Mouse (Mus musculus) limb, embryonic 10.5 days (tissue): ENCODE results near the gene Dnajc4. TPM values are rescaled to one million over a fixed set of nuclear protein-coding genes. Genes with fewer than 3 reads are reported as not detected.
A peak's percentile ranks its signal among the peaks of the same experiment; 100 is the strongest.
"Not testable (repeated sequence)": the region's sequence is repeated elsewhere in the genome, so short reads cannot be mapped to it uniquely, and the experiment has no call there.

Experiments
- DNase-seq: peaks from one replicate; pipeline ENCODE4 v3.0.0-alpha.2; 2017; ENCODE audit warnings: low spot score
- H3K27ac ChIP-seq: fragments of 300-500 bp; sonication (generic); 2 replicates; pipeline ENCODE4 v1.5.1; 2016; ENCODE audit warnings: mild to moderate bottlenecking
- H3K27me3 ChIP-seq: fragments of 300-500 bp; sonication (generic); 2 replicates; pipeline ENCODE4 v1.6.1; 2016; ENCODE audit warnings: low read depth, mild to moderate bottlenecking; ENCODE audit not compliant: poor library complexity, severe bottlenecking
- H3K36me3 ChIP-seq: fragments of 300-500 bp; sonication (generic); 2 replicates; pipeline ENCODE4 v1.6.1; 2016; ENCODE audit warnings: mild to moderate bottlenecking, moderate library complexity
- H3K4me1 ChIP-seq: fragments of 300-500 bp; sonication (generic); 2 replicates; pipeline ENCODE4 v1.6.1; 2016
- H3K4me3 ChIP-seq: fragments of 300-500 bp; sonication (generic); 2 replicates; pipeline ENCODE4 v1.5.1; 2016; ENCODE audit warnings: mild to moderate bottlenecking, moderate library complexity
- H3K9me3 ChIP-seq: fragments of 300-500 bp; sonication (generic); replicated peaks from 2 replicates; pipeline ENCODE4 v1.6.1; 2016; ENCODE audit warnings: mild to moderate bottlenecking
- WGBS: fragments of 180-500 bp; shearing (Covaris S2); methylation state at CpG from one replicate; pipeline ENCODE4 v1.1.7; 2016; 5-methylcytosine and 5-hydroxymethylcytosine counted together
- polyA plus RNA-seq: library from polyadenylated mRNA; unstranded; fragments of >200 nt; fragmentation: Nextera tagmentation; extraction: Ambion mirVana; gene quantifications from 2 replicates; pipeline ENCODE4 v1.2.1, GENCODE M21; 2016

Dnajc4 gene
- polyA plus RNA-seq, 1 experiment from 2014 or later = 19.4 TPM

DNA sequence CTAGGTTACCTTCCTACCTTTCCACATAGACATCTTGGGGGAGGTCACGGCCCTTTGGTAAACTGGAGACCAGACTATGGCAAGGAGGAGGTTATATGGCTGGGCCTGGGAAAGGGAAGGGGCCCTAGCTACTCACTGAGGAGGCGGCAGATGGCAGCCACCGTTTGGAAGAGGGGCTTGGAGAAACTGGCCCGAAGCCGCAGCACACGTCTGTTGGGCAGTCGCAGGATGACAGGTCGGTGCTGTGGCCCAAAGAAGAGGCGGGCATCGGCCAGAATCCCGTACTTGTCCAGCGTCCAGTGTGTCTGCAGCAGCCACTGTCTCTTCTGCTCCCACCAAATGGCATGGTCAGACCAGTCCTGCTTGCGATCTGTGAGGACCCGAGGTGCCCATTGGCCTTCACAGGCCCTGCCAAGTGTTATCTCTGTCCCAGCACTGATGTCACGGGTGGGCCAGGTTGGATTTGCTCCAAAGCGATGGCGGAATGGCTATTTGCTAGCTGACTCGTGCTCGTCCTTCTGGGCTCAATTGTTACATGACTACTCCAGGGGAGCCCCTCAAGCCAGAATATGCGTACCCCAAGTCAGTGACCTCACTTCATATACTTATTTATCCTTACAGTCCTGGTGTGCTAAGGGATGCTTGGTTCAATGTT lies 22.2 kb upstream of the Dnajc4 start:
- H3K9me3 ChIP-seq = no peaks in the 10 kb centered on the region
- no peak overlapping the region for H3K27ac ChIP-seq
- H3K27me3 ChIP-seq = no peaks in the 10 kb centered on the region
- peaks cover 58% of the 10 kb centered on the region for H3K36me3 ChIP-seq
- no peak for DNase-seq
- H3K4me1 ChIP-seq = no peaks in the 10 kb centered on the region
- WGBS = 90% methylated on average over 20 of the region's 20 CpGs
- H3K4me3 ChIP-seq = no peak overlapping the region

DNA sequence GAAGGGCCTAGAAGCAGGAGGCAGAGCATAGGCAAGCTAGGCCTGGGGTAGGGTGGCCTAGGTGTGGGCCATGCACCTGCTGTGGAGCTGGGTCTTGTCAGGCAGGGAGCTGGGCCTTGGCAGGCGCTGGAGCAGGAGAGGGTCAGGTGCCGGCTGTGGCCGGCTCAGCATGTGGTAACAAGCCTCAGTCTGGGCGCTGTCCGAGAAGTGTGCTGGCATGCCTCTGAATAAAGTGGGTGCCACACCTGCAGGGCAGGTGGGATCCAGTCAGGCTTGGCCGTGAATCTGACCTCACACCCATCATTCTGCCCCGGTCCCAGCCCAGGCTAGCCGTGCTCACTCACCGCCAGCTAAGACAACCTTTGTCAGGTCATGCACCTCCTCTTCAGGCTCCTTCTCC lies 21.6 kb upstream of the Dnajc4 start:
- Histone ChIP-seq H3K36me3 (peaks cover 52% of the 10 kb centered on the region), H3K4me1 (no peaks in the 10 kb centered on the region), H3K27me3 (no peaks in the 10 kb centered on the region), H3K9me3 (no peaks in the 10 kb centered on the region), H3K4me3 (no peak overlapping the region), H3K27ac (no peak overlapping the region)
- 88% methylated on average over 9 of the region's 9 CpGs for WGBS
- DNase-seq = no peak

DNA sequence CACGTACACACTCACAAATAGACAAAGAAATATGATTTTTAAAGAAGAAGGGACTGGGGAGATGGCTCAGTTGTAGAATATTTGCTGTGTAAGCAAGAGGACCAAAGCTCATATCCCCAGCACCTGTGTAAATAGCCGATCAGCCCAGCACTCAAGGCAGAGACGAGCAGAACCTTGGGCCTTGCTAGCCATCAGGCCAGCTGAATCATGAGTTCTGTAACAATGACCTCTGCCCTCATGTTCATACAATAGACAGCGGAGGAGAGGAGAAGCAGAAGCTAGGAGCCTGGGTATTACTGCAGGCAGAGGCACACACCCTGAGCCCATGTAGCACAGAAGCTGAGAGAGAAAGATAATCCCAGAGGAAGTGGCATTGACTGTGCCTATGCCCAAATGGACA lies 20.1 kb upstream of the Dnajc4 start:
- H3K9me3 ChIP-seq = no peaks in the 10 kb centered on the region
- DNase-seq = no peak

DNA sequence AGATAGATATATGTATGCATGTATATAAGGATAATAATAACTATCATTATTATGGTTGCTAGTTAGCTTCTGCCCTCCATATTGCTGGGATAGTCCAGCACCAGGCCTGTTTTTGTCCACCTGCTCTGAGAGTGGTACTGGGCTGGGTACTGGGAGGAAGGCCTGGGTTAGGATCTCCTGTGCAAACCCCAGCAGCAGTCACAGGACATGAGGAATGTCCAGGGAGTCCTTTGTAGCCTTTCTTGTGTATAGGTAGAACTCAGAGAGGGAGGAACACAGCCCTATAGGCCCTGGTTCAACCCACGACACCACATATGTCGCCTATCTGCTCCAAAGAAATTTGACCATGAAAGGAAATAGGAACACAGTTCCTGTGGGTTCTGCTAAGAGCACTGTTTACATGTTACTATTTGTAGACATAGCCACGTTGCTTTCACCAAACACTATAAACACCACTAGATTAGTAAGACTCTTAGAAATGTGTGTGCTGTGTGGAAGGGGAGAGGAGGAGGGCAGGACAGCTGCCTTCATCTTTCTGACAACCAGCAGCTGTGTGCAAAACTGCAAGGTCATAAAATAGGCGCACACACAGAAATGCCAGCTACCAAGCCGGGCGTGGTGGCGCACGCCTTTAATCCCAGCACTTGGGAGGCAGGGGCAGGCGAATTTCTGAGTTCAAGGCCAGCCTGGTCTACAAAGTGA lies 14.7 kb upstream of the Dnajc4 start:
- DNase-seq = no peak
- Histone ChIP-seq H3K36me3 (0 out of 2 replicates have a peak, but pooled peaks cover 16% of the 10 kb centered on the region), H3K4me1 (no peaks in the 10 kb centered on the region), H3K9me3 (no peaks in the 10 kb centered on the region), H3K4me3 (no peak overlapping the region), H3K27me3 (no peaks in the 10 kb centered on the region), H3K27ac (no peak overlapping the region)
- 87% methylated on average over 9 of the region's 9 CpGs for WGBS

More for the DNA sequence above, 20.1 kb upstream of the Dnajc4 start:
- H3K4me1 ChIP-seq = no peaks in the 10 kb centered on the region
- H3K27me3 ChIP-seq = no peaks in the 10 kb centered on the region
- H3K27ac ChIP-seq = no peak overlapping the region
- no peak overlapping the region for H3K4me3 ChIP-seq
- peaks cover 36% of the 10 kb centered on the region for H3K36me3 ChIP-seq
- WGBS = 88% methylated on average over 4 of the region's 4 CpGs

DNA sequence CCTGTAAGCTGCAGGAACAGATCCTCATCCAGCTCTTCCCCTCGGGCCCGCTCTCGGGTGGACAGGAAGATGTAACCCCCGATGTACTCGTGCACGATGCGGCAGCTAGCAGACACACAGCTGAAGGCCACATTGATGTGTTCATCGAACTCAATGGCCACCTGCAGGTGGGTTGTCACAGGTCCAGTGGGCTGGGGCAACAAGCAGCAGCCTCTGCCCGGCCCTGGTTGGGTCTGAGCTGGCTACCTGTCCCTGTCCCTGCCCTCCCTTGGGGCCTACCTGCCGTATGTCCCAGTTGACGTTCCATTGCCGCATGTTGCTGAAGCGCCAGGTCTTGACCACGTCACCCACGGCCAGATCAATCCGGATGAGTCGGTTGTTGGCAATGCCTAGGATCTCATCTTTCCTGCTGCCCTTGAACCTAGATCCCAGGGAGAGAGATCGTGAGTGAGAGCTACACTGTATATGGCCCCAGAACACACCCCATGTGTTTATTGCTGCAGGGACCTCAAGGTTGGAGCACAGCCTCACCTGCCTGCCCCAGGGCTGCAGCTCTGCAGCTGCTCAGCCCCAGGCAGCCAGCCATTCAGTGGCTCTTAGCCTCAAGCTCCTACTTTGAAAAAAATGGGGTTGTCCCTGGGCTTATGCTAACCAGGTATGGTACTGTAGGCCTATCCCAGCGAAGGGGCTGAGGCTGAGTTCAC lies 7.1 kb upstream of the Dnajc4 start:
- Histone ChIP-seq H3K27me3 (no peaks in the 10 kb centered on the region), H3K36me3 (peaks cover 47% of the 10 kb centered on the region), H3K27ac (no peak overlapping the region), H3K4me1 (peaks cover 24% of the 10 kb centered on the region), H3K9me3 (no peaks in the 10 kb centered on the region), H3K4me3 (no peak overlapping the region)
- no peak for DNase-seq
- 93% methylated on average over 19 of the region's 19 CpGs for WGBS

DNA sequence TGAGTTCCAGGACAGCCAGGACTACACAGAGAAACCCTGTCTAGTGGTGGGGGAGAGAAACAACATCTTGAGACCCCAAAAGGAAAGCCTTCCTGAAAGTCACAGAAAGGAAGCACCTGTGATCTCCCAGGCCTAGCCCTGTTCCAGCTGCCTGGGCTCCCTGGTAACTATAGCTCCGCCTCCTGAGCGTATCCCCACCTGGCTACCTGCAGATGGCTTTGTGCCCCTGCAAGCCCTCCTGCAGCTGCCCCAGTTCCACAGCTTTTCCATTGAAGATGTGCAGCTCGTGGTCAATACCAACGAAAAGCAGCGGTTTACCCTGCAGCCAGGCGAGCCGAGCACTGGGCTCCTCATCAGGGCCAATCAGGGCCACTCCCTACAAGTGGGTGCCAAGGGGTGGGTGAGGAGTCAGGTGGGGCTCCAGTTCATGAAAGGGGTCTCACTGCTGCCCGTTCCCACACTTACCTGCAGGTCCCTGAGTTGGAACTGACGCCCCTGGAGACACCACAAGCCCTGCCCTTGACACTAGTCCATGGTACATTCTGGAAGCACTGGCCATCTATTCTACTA lies 5.4 kb upstream of the Dnajc4 start:
- no peak overlapping the region for H3K4me3 ChIP-seq
- H3K9me3 ChIP-seq = no peaks in the 10 kb centered on the region
- 82% methylated on average over 9 of the region's 9 CpGs for WGBS
- no peaks in the 10 kb centered on the region for H3K27me3 ChIP-seq
- H3K4me1 ChIP-seq = peaks cover 37% of the 10 kb centered on the region
- DNase-seq = no peak
- no peak overlapping the region for H3K27ac ChIP-seq
- peaks cover 44% of the 10 kb centered on the region for H3K36me3 ChIP-seq

DNA sequence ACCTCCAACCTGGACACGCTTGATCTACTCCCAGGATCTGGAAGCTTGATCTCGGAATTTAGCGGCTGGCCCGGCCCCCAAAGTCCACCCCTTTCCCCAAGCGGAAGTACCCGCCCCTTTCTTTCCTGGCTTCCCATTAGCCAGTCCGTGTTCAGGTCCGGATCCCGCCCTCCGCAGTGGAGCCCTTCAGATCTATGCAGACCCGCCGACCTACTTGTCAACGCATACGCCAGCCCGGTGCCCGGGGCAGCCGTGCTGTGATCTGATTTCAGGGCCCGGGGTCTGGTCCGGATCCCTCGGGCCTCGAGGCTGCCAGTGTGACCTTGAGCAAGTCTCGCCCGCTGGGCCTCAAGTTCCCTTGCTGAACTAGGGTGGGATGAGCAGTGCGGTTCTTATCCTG lies 3.6 kb upstream of the Dnajc4 start, which contains the start of the genes Nudt22 and Trpt1:
TSS of gene Nudt22 (minus strand) at position 112 of the 400 bp plus-strand sequence.
TSS of gene Trpt1 (plus strand) at position 126 of the 400 bp plus-strand sequence.
- Histone ChIP-seq H3K27me3 (no peaks in the 10 kb centered on the region), H3K4me3 (peak within 1 kb of the TSS; percentile 60), H3K36me3 (peaks cover 27% of the 10 kb centered on the region), H3K9me3 (no peaks in the 10 kb centered on the region), H3K27ac (peak within 1 kb of the TSS; percentile 81), H3K4me1 (peaks cover 46% of the 10 kb centered on the region)
- DNase-seq = peak; percentile 91
- WGBS = under 1% methylated on average over 24 of the region's 24 CpGs

DNA sequence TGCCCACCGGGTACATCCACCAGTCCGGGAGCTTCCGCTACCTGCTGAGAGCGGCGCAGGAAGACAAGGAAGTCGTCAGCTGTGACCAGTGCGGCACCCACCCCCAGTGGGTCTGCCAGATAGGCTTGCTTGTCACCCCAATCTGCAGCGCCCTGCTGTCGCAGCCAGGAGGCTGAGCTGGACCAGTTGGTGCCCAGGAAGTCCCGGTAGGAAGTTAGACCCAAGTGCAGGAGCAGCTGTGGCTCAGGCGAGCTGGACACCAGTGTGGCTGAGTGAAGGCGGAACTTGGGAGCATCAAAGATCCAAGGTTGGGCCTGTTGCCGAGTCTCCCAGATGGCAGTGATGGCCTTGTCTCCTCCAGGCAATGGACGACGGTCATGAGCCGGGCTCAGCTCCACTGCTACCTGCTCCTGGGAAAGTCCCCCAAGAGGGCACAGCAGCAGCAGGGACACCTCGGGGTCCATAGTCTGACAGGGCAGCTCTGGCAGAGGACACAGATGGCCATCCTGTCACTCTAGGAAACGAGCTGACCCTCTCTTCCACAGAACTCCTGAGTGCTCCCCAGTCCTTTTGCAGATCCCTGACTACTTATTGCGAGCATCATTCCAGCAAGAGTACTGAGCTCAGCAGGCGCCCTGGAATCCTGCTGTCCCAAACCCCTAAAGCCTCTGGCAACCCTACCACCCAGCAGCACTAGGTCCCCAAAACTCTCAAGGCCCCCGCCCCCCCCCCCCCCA lies 3.1 kb upstream of the Dnajc4 start:
- Histone ChIP-seq H3K9me3 (no peaks in the 10 kb centered on the region), H3K27ac (peak overlapping the region; percentile 81), H3K4me3 (peak overlapping the region; percentile 60), H3K27me3 (no peaks in the 10 kb centered on the region), H3K4me1 (peaks cover 46% of the 10 kb centered on the region), H3K36me3 (peaks cover 26% of the 10 kb centered on the region)
- 55% methylated on average over 21 of the region's 21 CpGs for WGBS
- no peak for DNase-seq

DNA sequence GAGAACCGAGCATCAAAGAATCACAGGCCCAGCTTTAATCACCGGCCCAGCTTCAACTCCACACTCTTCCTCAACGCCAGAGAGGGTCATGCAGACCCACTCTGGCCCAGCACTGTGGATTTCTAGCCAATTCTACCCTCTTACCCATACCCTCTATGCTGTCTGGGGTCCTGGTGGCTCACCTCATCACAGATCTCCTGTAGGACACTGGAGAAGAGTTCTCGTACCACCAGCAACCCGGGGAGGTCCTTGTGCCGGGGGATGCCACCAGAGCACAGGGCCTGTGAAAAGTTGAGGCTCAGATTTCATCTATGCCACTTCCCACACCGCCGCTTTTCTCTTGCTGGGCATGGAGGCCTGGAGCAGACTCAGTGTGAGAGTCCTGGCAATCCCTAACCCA lies 2.1 kb upstream of the Dnajc4 start:
- Histone ChIP-seq H3K4me3 (peak overlapping the region; percentile 60; the same call in 1 of the 2 replicates), H3K27me3 (no peaks in the 10 kb centered on the region), H3K36me3 (peaks cover 17% of the 10 kb centered on the region), H3K9me3 (no peaks in the 10 kb centered on the region), H3K27ac (no peak overlapping the region), H3K4me1 (peaks cover 46% of the 10 kb centered on the region)
- 90% methylated on average over 8 of the region's 8 CpGs for WGBS
- no peak for DNase-seq

DNA sequence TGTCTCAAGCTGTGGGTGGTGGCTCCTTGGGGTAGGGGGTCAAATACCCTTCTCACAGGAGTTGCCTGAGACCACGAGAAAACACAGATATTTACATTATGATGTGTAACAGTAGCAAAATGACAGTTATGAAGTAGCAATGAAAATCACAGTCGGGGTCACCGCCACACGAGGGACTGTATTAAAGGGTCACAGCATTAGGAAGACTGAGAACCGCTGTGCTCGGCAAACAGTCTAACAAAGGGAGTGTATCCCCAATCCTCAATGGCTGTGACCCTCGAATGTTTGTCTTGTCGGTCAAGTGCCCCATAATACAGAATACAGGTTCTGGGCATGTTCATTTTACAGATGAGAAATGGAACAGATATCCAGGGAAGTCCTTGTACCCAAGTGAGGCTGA lies 1.6 kb upstream of the Dnajc4 start:
- Histone ChIP-seq H3K4me1 (peaks cover 46% of the 10 kb centered on the region), H3K4me3 (no peak overlapping the region), H3K27ac (no peak overlapping the region), H3K36me3 (peaks cover 12% of the 10 kb centered on the region), H3K9me3 (no peaks in the 10 kb centered on the region), H3K27me3 (no peaks in the 10 kb centered on the region)
- DNase-seq = no peak
- 91% methylated on average over 8 of the region's 8 CpGs for WGBS

DNA sequence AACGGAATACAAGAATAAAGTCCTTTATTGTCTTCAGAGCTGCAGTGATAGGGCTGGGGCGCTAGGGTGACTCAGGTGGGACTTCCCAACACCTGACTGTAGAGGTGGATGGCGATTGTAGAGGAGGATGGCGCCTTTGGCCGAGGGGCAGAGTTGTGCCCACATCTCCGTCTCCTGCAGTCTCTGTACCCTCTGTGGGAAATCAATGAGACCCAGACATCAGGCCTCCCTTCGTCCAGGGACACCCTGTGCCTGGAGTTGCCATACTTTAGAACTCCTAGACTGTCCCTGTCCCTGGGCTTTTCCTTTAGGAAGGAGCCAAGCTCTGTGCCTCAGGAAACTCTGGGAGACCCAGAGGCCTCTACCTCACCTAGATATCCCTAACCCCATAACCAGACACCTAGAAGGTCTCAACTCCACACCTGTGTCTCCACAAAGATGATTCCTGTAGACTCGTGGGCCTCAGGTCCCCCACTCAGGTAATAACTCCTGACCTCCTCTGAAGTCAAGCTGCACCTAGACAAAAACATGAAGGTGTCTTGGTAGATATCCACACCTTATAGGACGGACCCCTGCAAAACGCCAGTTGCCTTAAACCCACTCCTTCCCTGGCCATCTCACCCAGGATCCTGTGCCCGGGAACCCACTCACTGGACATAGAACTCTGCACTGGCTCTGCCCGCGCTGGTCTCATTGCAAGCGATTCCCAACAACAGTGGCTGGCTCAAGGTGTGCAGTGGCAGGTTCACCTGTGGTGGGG lies 819 bp upstream of the Dnajc4 start:
- Histone ChIP-seq H3K27ac (peak overlapping the region; percentile 86), H3K27me3 (no peaks in the 10 kb centered on the region), H3K9me3 (no peaks in the 10 kb centered on the region), H3K36me3 (peaks cover 4% of the 10 kb centered on the region), H3K4me1 (peaks cover 49% of the 10 kb centered on the region), H3K4me3 (peak overlapping the region; percentile 69)
- no peak for DNase-seq
- WGBS = 64% methylated on average over 14 of the region's 14 CpGs

DNA sequence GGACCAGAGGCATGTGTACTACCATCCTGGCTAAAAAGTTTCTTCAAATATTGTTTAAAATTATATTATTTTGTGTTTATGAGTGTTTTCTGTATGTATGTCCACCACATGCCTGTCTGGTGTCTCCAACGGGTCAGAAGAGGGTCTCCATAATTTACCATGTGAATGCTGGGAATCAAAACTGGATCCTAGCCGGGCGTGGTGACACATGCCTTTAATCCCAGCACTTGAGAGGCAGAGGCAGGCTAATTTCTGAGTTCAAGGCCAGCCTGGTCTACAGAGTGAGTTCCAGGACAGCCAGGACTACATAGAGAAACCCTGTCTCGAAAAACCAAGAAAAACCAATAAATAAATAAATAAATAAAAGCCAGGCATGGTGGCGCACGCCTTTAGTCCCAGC lies 1.2 kb downstream of the Dnajc4 start:
- not testable (repeated sequence) for H3K27me3 ChIP-seq, H3K4me3 ChIP-seq, DNase-seq, H3K9me3 ChIP-seq, H3K27ac ChIP-seq, H3K36me3 ChIP-seq
- 92% methylated on average over 6 of the region's 6 CpGs for WGBS
- H3K4me1 ChIP-seq = peaks cover 61% of the 10 kb centered on the region
